Comparison of ENCODE assay signal across 9 mouse cellular contexts in the genomic region with DNA sequence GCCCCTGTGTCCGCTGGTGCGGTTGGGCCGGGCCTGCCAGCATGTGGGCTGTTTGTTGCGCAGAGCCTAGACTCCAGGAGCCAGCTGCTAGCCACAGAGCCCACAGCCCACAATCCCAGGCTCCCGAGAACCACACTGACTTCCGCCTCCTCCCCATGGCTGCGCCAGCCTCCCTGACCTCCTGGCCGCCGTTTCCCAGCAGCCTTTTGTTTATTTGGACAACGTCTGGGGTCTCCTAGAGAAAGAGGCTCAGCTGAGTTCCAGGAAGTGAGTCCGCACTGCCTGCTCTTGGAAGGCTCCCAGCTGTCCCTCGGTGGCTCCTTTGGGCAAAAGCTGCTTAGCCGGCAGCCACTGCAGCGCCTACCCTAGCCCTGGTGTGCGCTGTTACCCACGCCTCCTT. TPM values are rescaled to one million over a fixed set of nuclear protein-coding genes. Genes with fewer than 3 reads are reported as not detected.
DNase-seq lines count a peak whose midpoint lies in the region; ATAC-seq lines count a peak whose summit lies in the region.
"Had no signal": no experiment of that assay in that cellular context is flagged by ENCODE, and none has a peak within 500 bp of the region (broad histone marks: within the 10 kb centered on the region; RNA-seq: fewer than 3 reads in every experiment).

No protein-coding gene starts in this region.

- peak; percentile 42 for DNase-seq in layer of hippocampus, adult 9-11 months
- no peak for DNase-seq in layer of hippocampus, adult 11-12 months (ENCODE audit: low spot score)
- peak; percentile 74 for DNase-seq in forebrain, embryonic 11.5 days (ENCODE audit: low spot score)
- peak; percentile 83 to 85 for DNase-seq in heart, postnatal 10 days
- peak; percentile 79 to 89 for DNase-seq in kidney, postnatal 25 days
- DNase-seq in spleen, postnatal 4 days (ENCODE audit: low spot score in 2 of 2) = no peak

- 7% methylated on average over 16 of the region's 16 CpGs for WGBS in forebrain, embryonic 11.5 days
- 3% methylated on average over 16 of the region's 16 CpGs for WGBS in stomach, embryonic 16.5 days

- intact Hi-C loops in heart, postnatal 10 days (cut with DNase I) = no loop called here

- peak overlapping the region; percentile 41; the same call in 1 of the 2 replicates for H3K4me2 ChIP-seq in forebrain, embryonic 11.5 days (ENCODE audit: low read depth, low read length, severe bottlenecking)
- H3K4me2 ChIP-seq in stomach, embryonic 16.5 days (ENCODE audit: low read depth, low read length) = peak overlapping the region; percentile 47

- peaks cover 7% of the 10 kb centered on the region for H3K4me1 ChIP-seq in forebrain, embryonic 11.5 days (replicated peaks; ENCODE audit: control insufficient read depth, insufficient read depth, low read length)
- H3K4me1 ChIP-seq in stomach, embryonic 16.5 days (ENCODE audit: control insufficient read depth, insufficient read depth, low read length) = peaks cover 31% of the 10 kb centered on the region

- peak; percentile 51; the same call in 1 of the 2 replicates for ATAC-seq in forebrain, embryonic 11.5 days (replicated peaks; ENCODE audit: low FRiP score)
- ATAC-seq in megakaryocyte progenitor cell, adult 5-6 weeks (replicated peaks; ENCODE audit: poor library complexity) = peak; percentile 68
- ATAC-seq in stomach, embryonic 16.5 days (ENCODE audit: insufficient read depth, low FRiP score) = peak; percentile 80

- H3K9me3 ChIP-seq in forebrain, embryonic 11.5 days (ENCODE audit: control insufficient read depth, low read length) = no peaks in the 10 kb centered on the region
- H3K9me3 ChIP-seq in stomach, embryonic 16.5 days (replicated peaks; ENCODE audit: control insufficient read depth, low read length) = no peaks in the 10 kb centered on the region

- peak overlapping the region; percentile 39 for H3K9ac ChIP-seq in forebrain, embryonic 11.5 days (ENCODE audit: low read length)
- H3K9ac ChIP-seq in stomach, embryonic 16.5 days (ENCODE audit: low read length) = peak overlapping the region; percentile 71

- H3K27ac ChIP-seq in forebrain, embryonic 11.5 days (ENCODE audit: low read depth, low read length) = peak overlapping the region; percentile 19; the same call in 1 of the 2 replicates
- peak overlapping the region; percentile 91 for H3K27ac ChIP-seq in stomach, embryonic 16.5 days (ENCODE audit: low read length)

- peaks cover 2% of the 10 kb centered on the region; the same call in 1 of the 2 replicates for H3K27me3 ChIP-seq in forebrain, embryonic 11.5 days (ENCODE audit: control insufficient read depth, insufficient read depth, low read length)
- no peaks in the 10 kb centered on the region for H3K27me3 ChIP-seq in stomach, embryonic 16.5 days (ENCODE audit: control insufficient read depth, insufficient read depth, low read length)

- no peaks in the 10 kb centered on the region for H3K36me3 ChIP-seq in forebrain, embryonic 11.5 days (ENCODE audit: control insufficient read depth, insufficient read depth, low read length)
- H3K36me3 ChIP-seq in stomach, embryonic 16.5 days (ENCODE audit: control insufficient read depth, insufficient read depth, low read length) = no peaks in the 10 kb centered on the region

- H3K4me3 ChIP-seq in forebrain, embryonic 11.5 days (ENCODE audit: low read depth, low read length) = no peak overlapping the region
- H3K4me3 ChIP-seq in stomach, embryonic 16.5 days (replicated peaks; ENCODE audit: low read length) = peak overlapping the region; percentile 18

RNA-seq across cellular contexts. Expression of gene Zcchc14, which starts 12.6 kb away (rescaled TPM):
- 27.1 and 27.4 TPM in 2 replicates for polyA plus RNA-seq in forebrain, embryonic 11.5 days (2014; fragmentation: Nextera tagmentation; extraction: Ambion mirVana)
- 10 to 100 TPM; 40.5 to 43.3 TPM for total RNA-seq in heart, postnatal 10 days (2021)
- 0.07 TPM in 1 of 2 replicates, not detected in the other for total RNA-seq in megakaryocyte progenitor cell, adult 5-6 weeks (2015)
- 0.04 TPM in 1 of 2 replicates, not detected in the other for total RNA-seq in megakaryocyte progenitor cell, adult 5-6 weeks (2017)
- 13.2 and 13.3 TPM in 2 replicates for polyA plus RNA-seq in stomach, embryonic 16.5 days (2015; fragmentation: Nextera tagmentation; extraction: Ambion mirVana)
- total RNA-seq: CH12.LX had no signal

Comparison
In these comparisons a context has a peak if more than half of its experiments do, and no peak if none do; other contexts are left out.
1. DNase-seq: peak in layer of hippocampus, adult 9-11 months (single experiment), forebrain, embryonic 11.5 days (single experiment), heart, postnatal 10 days (2 of 2) and kidney, postnatal 25 days (2 of 2); none in layer of hippocampus, adult 11-12 months (single experiment) and spleen, postnatal 4 days (0 of 2).
2. RNA of gene Zcchc14, which starts 12.6 kb away (total RNA-seq): 40.5 to 43.3 TPM in heart, postnatal 10 days; 0.04 to 0.07 TPM in megakaryocyte progenitor cell, adult 5-6 weeks; every median in the first group is over 10 times any median in the second.
3. Peak in every context shown above with its lines, with median percentiles within 50 percentile points of each other: ATAC-seq.